Mouse (Mus musculus) heart, embryonic 12.5 days (tissue): ENCODE measurements around the gene Nmnat2. TPM values are rescaled to one million over a fixed set of nuclear protein-coding genes. Genes with fewer than 3 reads are reported as not detected.

ENCODE experiments used
- ATAC-seq: fragments of 200-750 bp; cut with Nextera tagmentation; 2 replicates; pipeline ENCODE4 v1.8.0; 2017; ENCODE audit warnings: moderate TSS enrichment, moderate library complexity; ENCODE audit not compliant: insufficient number of reproducible peaks, low FRiP score
- H3K27ac ChIP-seq: fragments of 300-500 bp; sonication (generic); 2 replicates; pipeline ENCODE4 v1.5.1; 2016; ENCODE audit warnings: mild to moderate bottlenecking, moderate library complexity; ENCODE audit not compliant: poor library complexity, severe bottlenecking
- H3K27me3 ChIP-seq: fragments of 300-500 bp; sonication (generic); replicated peaks from 2 replicates; pipeline ENCODE4 v1.6.1; 2016; ENCODE audit warnings: mild to moderate bottlenecking, moderate library complexity
- H3K36me3 ChIP-seq: fragments of 300-500 bp; sonication (generic); 2 replicates; pipeline ENCODE4 v1.6.1; 2016; ENCODE audit warnings: mild to moderate bottlenecking, moderate library complexity
- H3K4me1 ChIP-seq: fragments of 300-500 bp; sonication (generic); replicated peaks from 2 replicates; pipeline ENCODE4 v1.6.1; 2016; ENCODE audit warnings: mild to moderate bottlenecking
- H3K4me2 ChIP-seq: fragments of 300-500 bp; sonication (generic); 2 replicates; pipeline ENCODE4 v1.6.1; 2016; ENCODE audit warnings: mild to moderate bottlenecking, moderate library complexity
- H3K4me3 ChIP-seq: fragments of 300-500 bp; sonication (generic); 2 replicates; pipeline ENCODE4 v1.5.1; 2016; ENCODE audit warnings: mild to moderate bottlenecking
- H3K9ac ChIP-seq: fragments of 300-500 bp; sonication (generic); 2 replicates; pipeline ENCODE4 v1.6.1; 2016; ENCODE audit warnings: mild to moderate bottlenecking, moderate library complexity
- H3K9me3 ChIP-seq: fragments of 300-500 bp; sonication (generic); replicated peaks from 2 replicates; pipeline ENCODE4 v1.6.1; 2016; ENCODE audit warnings: mild to moderate bottlenecking, moderate library complexity
- WGBS: fragments of 180-500 bp; shearing (Covaris S2); methylation state at CpG from one replicate; pipeline ENCODE4 v1.1.7; 2016; 5-methylcytosine and 5-hydroxymethylcytosine counted together
- polyA plus RNA-seq: library from polyadenylated mRNA; unstranded; fragments of >200 nt; fragmentation: Nextera tagmentation; extraction: Ambion mirVana; gene quantifications from 2 replicates; pipeline ENCODE4 v1.2.1, GENCODE M21; 2016

Nmnat2 gene
- polyA plus RNA-seq, 1 experiment from 2014 or later: 1.2 TPM

GRCm38 (mm10) chr1:153128780-153129179 is 174.0 kb downstream of the Nmnat2 start:
- Histone ChIP-seq H3K9ac (no peak overlapping the region), H3K27me3 (no peaks in the 10 kb centered on the region), H3K36me3 (no peaks in the 10 kb centered on the region), H3K4me1 (peaks cover 55% of the 10 kb centered on the region), H3K4me2 (no peak overlapping the region), H3K4me3 (no peak overlapping the region), H3K9me3 (no peaks in the 10 kb centered on the region), H3K27ac (no peak overlapping the region)
- WGBS: 62% methylated on average over 8 of the region's 8 CpGs
- no peak for ATAC-seq

GRCm38 (mm10) chr1:153129992-153130713 is 175.4 kb downstream of the Nmnat2 start:
- H3K9ac ChIP-seq: no peak overlapping the region
- H3K4me1 ChIP-seq: peaks cover 68% of the 10 kb centered on the region
- WGBS: 53% methylated on average over 11 of the region's 11 CpGs
- no peak overlapping the region for H3K4me3 ChIP-seq
- no peaks in the 10 kb centered on the region for H3K9me3 ChIP-seq
- 0 out of 2 replicates have a peak overlapping the region, but pooled peaks have one; percentile 35 for H3K4me2 ChIP-seq
- peak; percentile 58; the same call in 1 of the 2 replicates for ATAC-seq
- no peaks in the 10 kb centered on the region for H3K36me3 ChIP-seq
- no peaks in the 10 kb centered on the region for H3K27me3 ChIP-seq
- peak overlapping the region; percentile 70 for H3K27ac ChIP-seq

- Histone ChIP-seq H3K27ac (peak overlapping the region; percentile 90), H3K27me3 (no peaks in the 10 kb centered on the region), H3K9ac (peak overlapping the region; percentile 48; the same call in 1 of the 2 replicates), H3K9me3 (no peaks in the 10 kb centered on the region), H3K4me1 (peaks cover 57% of the 10 kb centered on the region), H3K4me3 (no peak overlapping the region), H3K4me2 (peak overlapping the region; percentile 38), H3K36me3 (no peaks in the 10 kb centered on the region)
- ATAC-seq: no peak; the same call in 1 of the 2 replicates
- 9% methylated on average over 9 of the region's 9 CpGs for WGBS
Measured at GRCm38 (mm10) chr1:153133865-153134781, 179.3 kb downstream of the Nmnat2 start.

GRCm38 (mm10) chr1:153136647-153137046 is 181.9 kb downstream of the Nmnat2 start:
- Histone ChIP-seq H3K4me2 (no peak overlapping the region), H3K9ac (no peak overlapping the region), H3K36me3 (no peaks in the 10 kb centered on the region), H3K4me1 (peaks cover 60% of the 10 kb centered on the region), H3K27me3 (no peaks in the 10 kb centered on the region), H3K4me3 (no peak overlapping the region), H3K27ac (no peak overlapping the region), H3K9me3 (no peaks in the 10 kb centered on the region)
- WGBS: 58% methylated on average over 13 of the region's 13 CpGs
- no peak for ATAC-seq

GRCm38 (mm10) chr1:153138486-153138885 is 183.7 kb downstream of the Nmnat2 start:
- no peaks in the 10 kb centered on the region for H3K36me3 ChIP-seq
- ATAC-seq: no peak
- peaks cover 52% of the 10 kb centered on the region for H3K4me1 ChIP-seq
- no peaks in the 10 kb centered on the region for H3K9me3 ChIP-seq
- no peak overlapping the region for H3K27ac ChIP-seq
- no peak overlapping the region for H3K4me3 ChIP-seq
- H3K9ac ChIP-seq: no peak overlapping the region
- WGBS: 80% methylated on average over 5 of the region's 5 CpGs
- no peaks in the 10 kb centered on the region for H3K27me3 ChIP-seq
- no peak overlapping the region for H3K4me2 ChIP-seq

- Histone ChIP-seq H3K4me3 (no peak overlapping the region), H3K27ac (0 out of 2 replicates have a peak overlapping the region, but pooled peaks have one; percentile 16), H3K27me3 (no peaks in the 10 kb centered on the region), H3K9ac (no peak overlapping the region), H3K4me1 (peaks cover 45% of the 10 kb centered on the region), H3K36me3 (no peaks in the 10 kb centered on the region), H3K9me3 (no peaks in the 10 kb centered on the region), H3K4me2 (no peak overlapping the region)
- 0 out of 2 replicates have a peak, but pooled peaks have one; percentile 6 for ATAC-seq
- 24% methylated on average over 7 of the region's 7 CpGs for WGBS
Measured at GRCm38 (mm10) chr1:153139635-153140034, 184.8 kb downstream of the Nmnat2 start.

- H3K36me3 ChIP-seq: no peaks in the 10 kb centered on the region
- H3K4me2 ChIP-seq: no peak overlapping the region
- no peaks in the 10 kb centered on the region for H3K9me3 ChIP-seq
- H3K27ac ChIP-seq: no peak overlapping the region
- peaks cover 40% of the 10 kb centered on the region for H3K4me1 ChIP-seq
- H3K27me3 ChIP-seq: no peaks in the 10 kb centered on the region
- 70% methylated on average over 11 of the region's 11 CpGs for WGBS
- no peak overlapping the region for H3K4me3 ChIP-seq
- no peak overlapping the region for H3K9ac ChIP-seq
- ATAC-seq: no peak
Measured at GRCm38 (mm10) chr1:153140265-153140664, 185.5 kb downstream of the Nmnat2 start.

- no peak overlapping the region for H3K27ac ChIP-seq
- H3K36me3 ChIP-seq: no peaks in the 10 kb centered on the region
- H3K9me3 ChIP-seq: no peaks in the 10 kb centered on the region
- H3K9ac ChIP-seq: peak overlapping the region; percentile 26; the same call in 1 of the 2 replicates
- ATAC-seq: no peak
- peaks cover 40% of the 10 kb centered on the region for H3K4me1 ChIP-seq
- 18% methylated on average over 8 of the region's 8 CpGs for WGBS
- H3K4me3 ChIP-seq: no peak overlapping the region
- H3K4me2 ChIP-seq: no peak overlapping the region
- H3K27me3 ChIP-seq: no peaks in the 10 kb centered on the region
Measured at GRCm38 (mm10) chr1:153140747-153141228, 186.0 kb downstream of the Nmnat2 start.

- Histone ChIP-seq H3K27ac (no peak overlapping the region), H3K27me3 (no peaks in the 10 kb centered on the region), H3K36me3 (no peaks in the 10 kb centered on the region), H3K4me2 (no peak overlapping the region), H3K9ac (no peak overlapping the region), H3K9me3 (no peaks in the 10 kb centered on the region), H3K4me3 (no peak overlapping the region), H3K4me1 (peaks cover 29% of the 10 kb centered on the region)
- WGBS: 72% methylated on average over 11 of the region's 11 CpGs
- ATAC-seq: no peak
Measured at GRCm38 (mm10) chr1:153144021-153144420, 189.2 kb downstream of the Nmnat2 start.

- Histone ChIP-seq H3K9ac (no peak overlapping the region), H3K36me3 (no peaks in the 10 kb centered on the region), H3K4me2 (no peak overlapping the region), H3K9me3 (no peaks in the 10 kb centered on the region), H3K4me1 (peaks cover 15% of the 10 kb centered on the region), H3K27ac (no peak overlapping the region), H3K27me3 (no peaks in the 10 kb centered on the region), H3K4me3 (no peak overlapping the region)
- WGBS: 72% methylated on average over 5 of the region's 5 CpGs
- ATAC-seq: no peak
Measured at GRCm38 (mm10) chr1:153145791-153146190, 191.0 kb downstream of the Nmnat2 start.

- Histone ChIP-seq H3K36me3 (no peaks in the 10 kb centered on the region), H3K9ac (no peak overlapping the region), H3K4me3 (no peak overlapping the region), H3K27me3 (no peaks in the 10 kb centered on the region), H3K9me3 (no peaks in the 10 kb centered on the region), H3K4me2 (no peak overlapping the region), H3K4me1 (peaks cover 27% of the 10 kb centered on the region), H3K27ac (peak overlapping the region; percentile 58)
- ATAC-seq: 0 out of 2 replicates have a peak, but pooled peaks have one; percentile 24
- 54% methylated on average over 7 of the region's 7 CpGs for WGBS
Measured at GRCm38 (mm10) chr1:153152594-153152993, 197.8 kb downstream of the Nmnat2 start.
